Mouse (Mus musculus): ENCODE results near the gene Fam216b. TPM values are rescaled to one million over a fixed set of nuclear protein-coding genes. Genes with fewer than 3 reads are reported as not detected.
A peak's percentile ranks its signal among the peaks of the same experiment; 100 is the strongest.

The Fam216b gene
- total and polyA plus RNA-seq, 3 experiments, result not detected

- no peak overlapping the region for H3K27ac ChIP-seq (ENCODE audit: insufficient read depth, low read depth)
- H3K4me3 ChIP-seq (replicated peaks in 1 of 3; ENCODE audit: low read depth in 2 of 3, low read length in 2 of 3, poor library complexity in 1 of 3), result no peak overlapping the region
- no peaks in the 10 kb centered on the region for H3K9me3 ChIP-seq (replicated peaks; ENCODE audit: low read length)
- in situ Hi-C loops (cut with MboI; ENCODE audit: low pct_ligation_motif_present, low pct_unique_long_range_greater_than_20kb, low sequenced_read_pairs) (no loop called here), dilution Hi-C loops (cut with MboI; ENCODE audit: extremely low pct_ligation_motif_present, extremely low pct_unique_long_range_greater_than_20kb, low sequenced_read_pairs) (no loop called here)
- H3K9ac ChIP-seq (ENCODE audit: insufficient read depth, low read depth), result no peak overlapping the region
- TF ChIP-seq USF2 (conservative IDR thresholded peaks at IDR 0.05; ENCODE audit: low read depth, low read length) (no peak), ETS1 (conservative IDR thresholded peaks at IDR 0.05; ENCODE audit: low read depth, low read length) (no peak), JUND (conservative IDR thresholded peaks at IDR 0.05; ENCODE audit: low read depth, low read length) (no peak), MYC (IDR thresholded peaks at IDR 0.05; ENCODE audit: low read depth, low read length) (no peak)
- no peaks in the 10 kb centered on the region for H3K79me2 ChIP-seq (replicated peaks; ENCODE audit: control insufficient read depth, extremely low read depth, insufficient read depth, poor library complexity, severe bottlenecking)
- H3K4me2 ChIP-seq (ENCODE audit: insufficient read depth, low read depth, poor library complexity, severe bottlenecking), result no peak overlapping the region
- no peak for DNase-seq (ENCODE audit: extremely low read depth)
- H3K27me3 ChIP-seq (replicated peaks), result no peaks in the 10 kb centered on the region
- H3K4me1 ChIP-seq (ENCODE audit: control insufficient read depth in 1 of 2, insufficient read depth in 2 of 2), result peaks cover 0 to 5% of the 10 kb centered on the region in 2 experiments; a peak in 1 of 4 replicates
- no peaks in the 10 kb centered on the region for H3K36me3 ChIP-seq (replicated peaks in 1 of 2; ENCODE audit: control insufficient read depth in 1 of 2, insufficient read depth in 1 of 2, low read length in 1 of 2)
These were observed 40.5 kb downstream of the Fam216b start for GRCm38 (mm10) chr14:78048258-78048657.

- Histone ChIP-seq H3K79me2 (replicated peaks; ENCODE audit: control insufficient read depth, extremely low read depth, insufficient read depth, poor library complexity, severe bottlenecking) (no peaks in the 10 kb centered on the region), H3K9me3 (replicated peaks; ENCODE audit: low read length) (no peaks in the 10 kb centered on the region), H3K27ac (ENCODE audit: insufficient read depth, low read depth) (no peak overlapping the region), H3K27me3 (replicated peaks) (no peaks in the 10 kb centered on the region), H3K4me1 (ENCODE audit: control insufficient read depth in 1 of 2, insufficient read depth in 2 of 2) (peaks cover 0 to 36% of the 10 kb centered on the region in 2 experiments; a peak in 2 of 4 replicates), H3K4me2 (ENCODE audit: insufficient read depth, low read depth, poor library complexity, severe bottlenecking) (no peak overlapping the region), H3K36me3 (replicated peaks in 1 of 2; ENCODE audit: control insufficient read depth in 1 of 2, insufficient read depth in 1 of 2, low read length in 1 of 2) (no peaks in the 10 kb centered on the region), H3K4me3 (replicated peaks in 1 of 3; ENCODE audit: low read depth in 2 of 3, low read length in 2 of 3, poor library complexity in 1 of 3) (no peak overlapping the region), H3K9ac (ENCODE audit: insufficient read depth, low read depth) (no peak overlapping the region)
- in situ Hi-C loops (cut with MboI; ENCODE audit: low pct_ligation_motif_present, low pct_unique_long_range_greater_than_20kb, low sequenced_read_pairs), result no loop called here
- TF ChIP-seq SMC3 (IDR thresholded peaks at IDR 0.05; ENCODE audit: low read depth, low read length) (no peak), JUN (IDR thresholded peaks at IDR 0.05; ENCODE audit: insufficient read depth, low read depth, low read length) (no peak), E2F4 (IDR thresholded peaks at IDR 0.05; ENCODE audit: insufficient replicate concordance, low read depth, low read length) (no peak), RAD21 (IDR thresholded peaks at IDR 0.05; ENCODE audit: low read depth, low read length) (no peak), NRF1 (IDR thresholded peaks at IDR 0.05; ENCODE audit: low read depth, low read length) (no peak), ETS1 (conservative IDR thresholded peaks at IDR 0.05; ENCODE audit: low read depth, low read length) (no peak), ZMIZ1 (IDR thresholded peaks at IDR 0.05; ENCODE audit: low read depth, low read length) (no peak), ZKSCAN1 (IDR thresholded peaks at IDR 0.05; ENCODE audit: borderline replicate concordance, low read depth, low read length) (no peak)
- no peak for DNase-seq (ENCODE audit: extremely low read depth)
- dilution Hi-C loops (cut with MboI; ENCODE audit: extremely low pct_ligation_motif_present, extremely low pct_unique_long_range_greater_than_20kb, low sequenced_read_pairs), result no loop called here
These were observed 45.7 kb downstream of the Fam216b start for GRCm38 (mm10) chr14:78043079-78043478.

GRCm38 (mm10) chr14:78041886-78042526, 46.8 kb downstream of the Fam216b start:
- Histone ChIP-seq H3K9ac (ENCODE audit: insufficient read depth, low read depth) (no peak overlapping the region), H3K4me1 (ENCODE audit: control insufficient read depth in 1 of 2, insufficient read depth in 2 of 2) (peaks cover 0 to 31% of the 10 kb centered on the region in 2 experiments; a peak in 2 of 4 replicates), H3K79me2 (replicated peaks; ENCODE audit: control insufficient read depth, extremely low read depth, insufficient read depth, poor library complexity, severe bottlenecking) (no peaks in the 10 kb centered on the region), H3K4me3 (replicated peaks in 1 of 3; ENCODE audit: low read depth in 2 of 3, low read length in 2 of 3, poor library complexity in 1 of 3) (no peak overlapping the region), H3K9me3 (replicated peaks; ENCODE audit: low read length) (no peaks in the 10 kb centered on the region), H3K27ac (ENCODE audit: insufficient read depth, low read depth) (no peak overlapping the region), H3K4me2 (ENCODE audit: insufficient read depth, low read depth, poor library complexity, severe bottlenecking) (no peak overlapping the region), H3K27me3 (replicated peaks) (no peaks in the 10 kb centered on the region), H3K36me3 (replicated peaks in 1 of 2; ENCODE audit: control insufficient read depth in 1 of 2, insufficient read depth in 1 of 2, low read length in 1 of 2) (no peaks in the 10 kb centered on the region)
- in situ Hi-C loops (cut with MboI; ENCODE audit: low pct_ligation_motif_present, low pct_unique_long_range_greater_than_20kb, low sequenced_read_pairs), result no loop called here
- dilution Hi-C loops (cut with MboI; ENCODE audit: extremely low pct_ligation_motif_present, extremely low pct_unique_long_range_greater_than_20kb, low sequenced_read_pairs), result no loop called here
- peak; percentile 14 for DNase-seq (ENCODE audit: extremely low read depth)
- peak; percentile 25 to 27; a peak in 2 of 4 replicates for TF ChIP-seq CTCF (conservative IDR thresholded peaks at IDR 0.05 in 1 of 2, IDR thresholded peaks at IDR 0.05 in 1 of 2; ENCODE audit: low read depth in 2 of 2, low read length in 2 of 2)
- no peak for TF ChIP-seq KAT2A (IDR thresholded peaks at IDR 0.05; ENCODE audit: insufficient replicate concordance, low read length)
- TF ChIP-seq ELF1 (IDR thresholded peaks at IDR 0.05; ENCODE audit: low read depth, low read length), result no peak
- TF ChIP-seq ETS1 (conservative IDR thresholded peaks at IDR 0.05; ENCODE audit: low read depth, low read length), result no peak
- TF ChIP-seq USF2 (conservative IDR thresholded peaks at IDR 0.05; ENCODE audit: low read depth, low read length), result no peak
- TF ChIP-seq TCF12 (IDR thresholded peaks at IDR 0.05; ENCODE audit: low read depth, low read length), result no peak
- TF ChIP-seq TBP (conservative IDR thresholded peaks at IDR 0.05; ENCODE audit: low read depth, low read length), result no peak
